ENCODE assay signal across 15 mouse cellular contexts in the genomic region with DNA sequence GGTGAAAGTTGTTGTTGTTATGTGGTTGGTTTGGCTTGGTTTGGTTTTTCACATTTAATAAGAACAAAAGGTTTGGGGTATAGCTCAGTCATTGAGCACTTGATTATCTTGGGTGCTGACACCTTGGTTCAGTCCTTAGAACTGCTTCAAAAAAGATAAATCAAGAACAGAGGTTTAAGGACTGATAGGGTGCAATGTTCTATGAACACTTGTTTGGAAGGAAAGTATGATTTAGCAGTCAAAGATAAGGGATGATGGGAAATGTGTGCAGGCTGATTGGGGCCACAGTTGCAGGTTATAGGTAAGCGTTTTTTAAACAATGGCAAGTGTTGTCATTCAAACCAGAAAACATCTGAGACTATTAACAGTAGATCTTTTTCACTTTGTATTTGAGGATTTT. TPM values are rescaled to one million over a fixed set of nuclear protein-coding genes. Genes with fewer than 3 reads are reported as not detected.
A peak's percentile ranks its signal among the peaks of the same experiment; 100 is the strongest.
DNase-seq lines count a peak whose midpoint lies in the region; ATAC-seq and TF ChIP-seq lines count a peak whose summit lies in the region.
"Had no signal": no experiment of that assay in that cellular context is flagged by ENCODE, and none has a peak within 500 bp of the region (broad histone marks: within the 10 kb centered on the region; RNA-seq: fewer than 3 reads in every experiment).

No protein-coding gene starts in this region.

- WGBS in forebrain, embryonic 16.5 days, result 48% methylated on average over 1 of the region's 1 CpGs
- 70% methylated on average over 1 of the region's 1 CpGs for WGBS in forebrain, embryonic 11.5 days
- WGBS in embryonic facial prominence, embryonic 15.5 days, result 28% methylated on average over 1 of the region's 1 CpGs
- WGBS in liver, embryonic 16.5 days (ENCODE audit: insufficient replicate concordance), result 19% methylated on average over 1 of the region's 1 CpGs

- 0 out of 2 replicates have a peak overlapping the region, but pooled peaks have one; percentile 19 for H3K27ac ChIP-seq in forebrain, embryonic 16.5 days (ENCODE audit: low read length)
- H3K27ac ChIP-seq in forebrain, embryonic 11.5 days (ENCODE audit: low read depth, low read length), result no peak overlapping the region
- peak overlapping the region; percentile 58 for H3K27ac ChIP-seq in layer of hippocampus, adult 2 months
- peak overlapping the region; percentile 58; the same call in 1 of the 2 replicates for H3K27ac ChIP-seq in embryonic facial prominence, embryonic 15.5 days (replicated peaks)
- no peak overlapping the region for H3K27ac ChIP-seq in liver, embryonic 16.5 days (ENCODE audit: low read length)

- no peak overlapping the region for H3K4me3 ChIP-seq in forebrain, embryonic 16.5 days (replicated peaks; ENCODE audit: low read length)
- H3K4me3 ChIP-seq in forebrain, embryonic 11.5 days (ENCODE audit: low read depth, low read length), result no peak overlapping the region
- no peak overlapping the region for H3K4me3 ChIP-seq in layer of hippocampus, adult 2 months
- H3K4me3 ChIP-seq in embryonic facial prominence, embryonic 15.5 days (replicated peaks), result no peak overlapping the region
- H3K4me3 ChIP-seq in liver, embryonic 16.5 days (ENCODE audit: low read depth, low read length), result no peak overlapping the region
- H3K4me3 ChIP-seq: gastrocnemius, adult 2 months; midbrain, embryonic 13.5 days had no signal

- no peaks in the 10 kb centered on the region for H3K27me3 ChIP-seq in forebrain, embryonic 16.5 days (replicated peaks; ENCODE audit: control insufficient read depth, insufficient read depth, low read length)
- no peaks in the 10 kb centered on the region for H3K27me3 ChIP-seq in forebrain, embryonic 11.5 days (ENCODE audit: control insufficient read depth, insufficient read depth, low read length)
- H3K27me3 ChIP-seq in embryonic facial prominence, embryonic 15.5 days, result no peaks in the 10 kb centered on the region
- no peaks in the 10 kb centered on the region for H3K27me3 ChIP-seq in liver, embryonic 16.5 days (ENCODE audit: control insufficient read depth, insufficient read depth, low read depth, low read length)
- H3K27me3 ChIP-seq: midbrain, embryonic 13.5 days had no signal

- H3K36me3 ChIP-seq in forebrain, embryonic 16.5 days (ENCODE audit: control insufficient read depth, insufficient read depth), result no peaks in the 10 kb centered on the region
- H3K36me3 ChIP-seq in forebrain, embryonic 11.5 days (ENCODE audit: control insufficient read depth, insufficient read depth, low read length), result no peaks in the 10 kb centered on the region
- 0 out of 2 replicates have a peak, but pooled peaks cover 5% of the 10 kb centered on the region for H3K36me3 ChIP-seq in embryonic facial prominence, embryonic 15.5 days
- no peaks in the 10 kb centered on the region for H3K36me3 ChIP-seq in liver, embryonic 16.5 days (ENCODE audit: control insufficient read depth, insufficient read depth)
- H3K36me3 ChIP-seq: midbrain, embryonic 13.5 days had no signal

- no peak for DNase-seq in forebrain, embryonic 11.5 days (ENCODE audit: low spot score)
- no peak for DNase-seq in layer of hippocampus, adult 2 months (ENCODE audit: low spot score in 2 of 2)
- no peak for DNase-seq in layer of hippocampus, adult 8-10 months (ENCODE audit: low spot score in 2 of 2)
- DNase-seq in adrenal gland, adult 2 months, result no peak
- no peak for DNase-seq in layer of hippocampus, adult 9-10 months (ENCODE audit: low spot score)
- DNase-seq: cerebellum, adult 11-12 months; gastrocnemius, adult 2 months; lung, postnatal 10 days; right cerebral cortex, postnatal 14 days; thymus, adult 2 months had no signal

- no peaks in the 10 kb centered on the region for H3K9me3 ChIP-seq in forebrain, embryonic 16.5 days (ENCODE audit: control insufficient read depth, low read length)
- H3K9me3 ChIP-seq in forebrain, embryonic 11.5 days (ENCODE audit: control insufficient read depth, low read length), result no peaks in the 10 kb centered on the region
- no peaks in the 10 kb centered on the region for H3K9me3 ChIP-seq in embryonic facial prominence, embryonic 15.5 days (replicated peaks)
- H3K9me3 ChIP-seq in liver, embryonic 16.5 days (replicated peaks; ENCODE audit: control insufficient read depth, low read length), result no peaks in the 10 kb centered on the region
- H3K9me3 ChIP-seq: midbrain, embryonic 13.5 days had no signal

- no peak for ATAC-seq in forebrain, embryonic 16.5 days
- ATAC-seq in forebrain, embryonic 11.5 days (replicated peaks; ENCODE audit: low FRiP score), result no peak
- ATAC-seq in embryonic facial prominence, embryonic 15.5 days (ENCODE audit: insufficient number of reproducible peaks, low FRiP score, low TSS enrichment, low read depth), result no peak
- peak; percentile 56 for ATAC-seq in liver, embryonic 16.5 days (ENCODE audit: low read depth)
- ATAC-seq: inflammation-experienced regulatory T-cells, adult 6 months had no signal

- H3K4me2 ChIP-seq in forebrain, embryonic 16.5 days (ENCODE audit: low read length), result no peak overlapping the region
- no peak overlapping the region for H3K4me2 ChIP-seq in forebrain, embryonic 11.5 days (ENCODE audit: low read depth, low read length, severe bottlenecking)
- no peak overlapping the region for H3K4me2 ChIP-seq in embryonic facial prominence, embryonic 15.5 days (replicated peaks)
- no peak overlapping the region for H3K4me2 ChIP-seq in liver, embryonic 16.5 days (ENCODE audit: low read depth, low read length)
- H3K4me2 ChIP-seq: midbrain, embryonic 13.5 days had no signal

- H3K9ac ChIP-seq in forebrain, embryonic 16.5 days (replicated peaks; ENCODE audit: low read depth, low read length), result no peak overlapping the region
- no peak overlapping the region for H3K9ac ChIP-seq in forebrain, embryonic 11.5 days (ENCODE audit: low read length)
- H3K9ac ChIP-seq in embryonic facial prominence, embryonic 15.5 days, result no peak overlapping the region
- no peak overlapping the region for H3K9ac ChIP-seq in liver, embryonic 16.5 days (ENCODE audit: low read depth, low read length)
- H3K9ac ChIP-seq: midbrain, embryonic 13.5 days had no signal

- H3K4me1 ChIP-seq in forebrain, embryonic 16.5 days (replicated peaks; ENCODE audit: control insufficient read depth, insufficient read depth, low read length), result peaks cover 12% of the 10 kb centered on the region
- no peaks in the 10 kb centered on the region; the same call in 1 of the 2 replicates for H3K4me1 ChIP-seq in forebrain, embryonic 11.5 days (replicated peaks; ENCODE audit: control insufficient read depth, insufficient read depth, low read length)
- H3K4me1 ChIP-seq in embryonic facial prominence, embryonic 15.5 days, result peaks cover 23% of the 10 kb centered on the region
- peaks cover 9% of the 10 kb centered on the region for H3K4me1 ChIP-seq in liver, embryonic 16.5 days (ENCODE audit: control insufficient read depth, low read depth, low read length)

- no peak for TF ChIP-seq CTCF in layer of hippocampus, adult 2 months (conservative IDR thresholded peaks at IDR 0.05)

RNA-seq across cellular contexts. Expression of gene Cbfa2t2, which starts 17.8 kb away (rescaled TPM):
- 73.3 and 83.6 TPM in 2 replicates for polyA plus RNA-seq in forebrain, embryonic 16.5 days (2015; fragmentation: Nextera tagmentation; extraction: Ambion mirVana)
- 69.4 and 71.6 TPM in 2 replicates for polyA plus RNA-seq in forebrain, embryonic 11.5 days (2014; fragmentation: Nextera tagmentation; extraction: Ambion mirVana)
- total RNA-seq in layer of hippocampus, adult 2 months (2021), result 10 to 100 TPM; 55.1 to 55.8 TPM
- total RNA-seq in layer of hippocampus, adult 8-10 months (2022), result 10 to 100 TPM; 48.9 to 60.8 (median 53.9) TPM
- polyA plus RNA-seq in embryonic facial prominence, embryonic 15.5 days (2015; fragmentation: Nextera tagmentation; extraction: Ambion mirVana), result 40.9 and 43.6 TPM in 2 replicates
- polyA plus RNA-seq in liver, embryonic 16.5 days (2015; fragmentation: Nextera tagmentation; extraction: Ambion mirVana), result 8.2 TPM in 2 replicates
- total RNA-seq in adrenal gland, adult 2 months (2021), result 10 to 100 TPM; 34.5 to 49.1 TPM
- 9.6 and 11.3 TPM in 2 replicates for polyA plus RNA-seq in adrenal gland, adult 2 months (2012; rRNA removed)

RNA-seq across cellular contexts. Expression of gene Snta1, which starts 46.2 kb away (rescaled TPM):
- 10.0 and 10.4 TPM in 2 replicates for polyA plus RNA-seq in forebrain, embryonic 16.5 days (2015; fragmentation: Nextera tagmentation; extraction: Ambion mirVana)
- polyA plus RNA-seq in forebrain, embryonic 11.5 days (2014; fragmentation: Nextera tagmentation; extraction: Ambion mirVana), result 3.1 and 3.4 TPM in 2 replicates
- 10 to 100 TPM; 46.2 to 46.9 TPM for total RNA-seq in layer of hippocampus, adult 2 months (2021)
- 10 to 100 TPM; 41.0 to 45.9 (median 43.5) TPM for total RNA-seq in layer of hippocampus, adult 8-10 months (2022)
- polyA plus RNA-seq in embryonic facial prominence, embryonic 15.5 days (2015; fragmentation: Nextera tagmentation; extraction: Ambion mirVana), result 12.1 and 12.8 TPM in 2 replicates
- polyA plus RNA-seq in liver, embryonic 16.5 days (2015; fragmentation: Nextera tagmentation; extraction: Ambion mirVana), result 3.1 and 3.4 TPM in 2 replicates
- total RNA-seq in adrenal gland, adult 2 months (2021), result 10 to 100 TPM; 19.9 to 29.6 TPM
- polyA plus RNA-seq in adrenal gland, adult 2 months (2012; rRNA removed), result 53.6 and 57.1 TPM in 2 replicates
- polyA plus RNA-seq: inflammation-experienced regulatory T-cells, adult 6 months had no signal

Comparison
In these comparisons a context has a peak if more than half of its experiments do, and no peak if none do; other contexts are left out.
1. H3K27ac ChIP-seq: peak in forebrain, embryonic 16.5 days (single experiment), layer of hippocampus, adult 2 months (single experiment) and embryonic facial prominence, embryonic 15.5 days (single experiment); none in forebrain, embryonic 11.5 days (single experiment) and liver, embryonic 16.5 days (single experiment).